Mouse (Mus musculus): ENCODE measurements around the gene Iqsec2.

The Iqsec2 gene

DNA sequence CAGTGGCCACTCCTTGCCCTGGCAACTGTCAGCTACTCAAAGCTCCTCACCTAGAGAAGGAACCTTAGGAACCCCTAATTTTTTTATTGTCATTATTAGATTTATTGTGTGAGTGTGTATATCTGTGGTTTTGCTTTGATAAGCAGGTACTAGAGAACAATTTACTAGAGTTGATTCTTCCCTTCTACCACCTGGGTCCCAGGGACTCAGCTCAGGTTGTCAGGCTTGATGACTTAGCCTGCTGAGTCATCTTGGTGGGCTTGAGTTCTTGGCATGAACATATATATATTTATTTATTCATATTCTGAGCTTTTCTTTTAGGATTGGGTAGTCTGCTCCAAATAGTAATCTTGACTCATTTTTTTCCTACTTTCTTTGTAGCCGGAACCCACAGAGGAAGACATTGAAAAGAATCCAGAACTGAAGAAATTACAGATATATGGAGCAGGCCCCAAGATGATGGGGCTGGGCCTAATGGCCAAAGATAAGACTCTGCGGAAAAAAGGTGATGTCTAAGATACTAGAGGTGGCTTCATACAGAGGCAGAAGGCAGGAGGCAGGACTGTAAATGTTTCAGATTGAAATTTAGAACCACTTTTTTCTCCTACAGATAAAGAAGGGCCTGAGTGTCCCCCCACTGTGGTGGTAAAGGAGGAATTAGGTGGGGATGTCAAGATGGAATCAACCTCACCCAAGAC is 100.6 kb downstream of the Iqsec2 start:
- no peak for DNase-seq (ENCODE audit: low spot score)

- DNase-seq (ENCODE audit: low spot score), result no peak
These were observed 127.1 kb downstream of the Iqsec2 start for GRCm38 (mm10) chrX:152271189-152271588.

Data from ovary, postnatal 36 days (tissue).